Mouse (Mus musculus): Measurements from ENCODE around the gene Samd8. TPM values are rescaled to one million over a fixed set of nuclear protein-coding genes. Genes with fewer than 3 reads are reported as not detected.
A peak's percentile ranks its signal among the peaks of the same experiment; 100 is the strongest.

The Samd8 gene
- total RNA-seq (2021): 10 to 100 TPM; 27.2 to 30.5 TPM

GRCm38 (mm10) chr14:21750008-21750880, at the start of gene Samd8:
TSS of gene Samd8 (plus strand) at chr14:21750531.
- intact Hi-C loops (cut with DNase I): loop anchor here (2.0 to 5.0 kb wide), 3 partner anchors 62 to 99 kb away; partner anchors contain the start of gene Comtd1
- DNase-seq: peak; percentile 87 to 88

- DNase-seq: no peak
- intact Hi-C loops (cut with DNase I): no loop called here
Measured at GRCm38 (mm10) chr14:21702691-21703090, 47.6 kb upstream of the Samd8 start.

- intact Hi-C loops (cut with DNase I): no loop called here
- peak; percentile 48 for DNase-seq
Measured at GRCm38 (mm10) chr14:21703255-21703654, 47.1 kb upstream of the Samd8 start.

GRCm38 (mm10) chr14:21705462-21705861, 44.9 kb upstream of the Samd8 start:
- intact Hi-C loops (cut with DNase I): no loop called here
- DNase-seq: no peak

- DNase-seq: peak; percentile 53 to 55
- intact Hi-C loops (cut with DNase I): no loop called here
Measured at GRCm38 (mm10) chr14:21706759-21707571, 43.4 kb upstream of the Samd8 start.

GRCm38 (mm10) chr14:21709545-21709944, 40.8 kb upstream of the Samd8 start:
- DNase-seq: peak in 1 of 2 experiments; percentile 21

GRCm38 (mm10) chr14:21711231-21711630, 39.1 kb upstream of the Samd8 start:
- no peak for DNase-seq
- intact Hi-C loops (cut with DNase I): no loop called here

More at GRCm38 (mm10) chr14:21709545-21709944, 40.8 kb upstream of the Samd8 start:
- intact Hi-C loops (cut with DNase I): no loop called here

GRCm38 (mm10) chr14:21714486-21714885, 35.8 kb upstream of the Samd8 start, which contains the start of gene Dupd1:
TSS of gene Dupd1 (minus strand) at chr14:21714576.
- DNase-seq: no peak
- intact Hi-C loops (cut with DNase I): no loop called here

GRCm38 (mm10) chr14:21719646-21720383, 30.5 kb upstream of the Samd8 start:
- intact Hi-C loops (cut with DNase I): no loop called here
- no peak for DNase-seq

GRCm38 (mm10) chr14:21720430-21721205, 29.7 kb upstream of the Samd8 start:
- intact Hi-C loops (cut with DNase I): no loop called here
- DNase-seq: peak in 1 of 2 experiments; percentile 32

- DNase-seq: no peak
- intact Hi-C loops (cut with DNase I): no loop called here
Measured at GRCm38 (mm10) chr14:21722021-21722698, 28.2 kb upstream of the Samd8 start.

GRCm38 (mm10) chr14:21729031-21729732, 21.1 kb upstream of the Samd8 start:
- no peak for DNase-seq
- intact Hi-C loops (cut with DNase I): no loop called here

GRCm38 (mm10) chr14:21729936-21730335, 20.4 kb upstream of the Samd8 start:
- no peak for DNase-seq
- intact Hi-C loops (cut with DNase I): no loop called here

GRCm38 (mm10) chr14:21733131-21733905, 17.0 kb upstream of the Samd8 start:
- intact Hi-C loops (cut with DNase I): no loop called here

GRCm38 (mm10) chr14:21740345-21740744, 10.0 kb upstream of the Samd8 start:
- intact Hi-C loops (cut with DNase I): loop anchor here (1.0 to 10.0 kb wide), 5 partner anchors 46 to 686 kb away; partner anchors contain the start of genes Adk and Ap3m1
- DNase-seq: no peak

More at GRCm38 (mm10) chr14:21733131-21733905, 17.0 kb upstream of the Samd8 start:
- no peak for DNase-seq

GRCm38 (mm10) chr14:21741314-21741713, 9.0 kb upstream of the Samd8 start:
- intact Hi-C loops (cut with DNase I): loop anchor here (2.0 to 10.0 kb wide), 4 partner anchors 237 to 687 kb away; partner anchors contain the start of genes Adk and Ap3m1
- DNase-seq: no peak

GRCm38 (mm10) chr14:21741786-21742185, 8.5 kb upstream of the Samd8 start:
- peak; percentile 84 to 92 for DNase-seq
- intact Hi-C loops (cut with DNase I): loop anchor here (1.0 to 10.0 kb wide), 5 partner anchors 63 to 687 kb away; partner anchors contain the start of genes Adk and Ap3m1

Measured in heart, postnatal 10 days (tissue).